Mouse (Mus musculus) bone marrow, adult 2 months (tissue): ENCODE measurements around the gene Fam114a1.

Experiments used
- CTCF ChIP-seq: fragments of 200-500 bp; IDR thresholded peaks from 2 replicates; pipeline ENCODE4 v1.5.1; 2011; ENCODE audit warnings: low read length, control low read depth; ENCODE audit not compliant: control insufficient read depth, insufficient read depth
- POLR2A ChIP-seq: fragments of 200-500 bp; IDR thresholded peaks from 2 replicates; pipeline ENCODE4 v1.6.1; 2011; ENCODE audit warnings: low read depth, mild to moderate bottlenecking, control low read depth, low read length, borderline replicate concordance; ENCODE audit not compliant: control insufficient read depth

- TF ChIP-seq POLR2A (no peak), CTCF (no peak)
Observed at GRCm38 (mm10) chr5:65062236-65062635, 92.4 kb downstream of the Fam114a1 start.
